Mouse (Mus musculus): ENCODE results near the gene Hacd2. TPM values are rescaled to one million over a fixed set of nuclear protein-coding genes. Genes with fewer than 3 reads are reported as not detected.

Hacd2 gene
- total and polyA plus RNA-seq, 3 experiments, result 30.1 to 135 (median 50.3) TPM

DNA sequence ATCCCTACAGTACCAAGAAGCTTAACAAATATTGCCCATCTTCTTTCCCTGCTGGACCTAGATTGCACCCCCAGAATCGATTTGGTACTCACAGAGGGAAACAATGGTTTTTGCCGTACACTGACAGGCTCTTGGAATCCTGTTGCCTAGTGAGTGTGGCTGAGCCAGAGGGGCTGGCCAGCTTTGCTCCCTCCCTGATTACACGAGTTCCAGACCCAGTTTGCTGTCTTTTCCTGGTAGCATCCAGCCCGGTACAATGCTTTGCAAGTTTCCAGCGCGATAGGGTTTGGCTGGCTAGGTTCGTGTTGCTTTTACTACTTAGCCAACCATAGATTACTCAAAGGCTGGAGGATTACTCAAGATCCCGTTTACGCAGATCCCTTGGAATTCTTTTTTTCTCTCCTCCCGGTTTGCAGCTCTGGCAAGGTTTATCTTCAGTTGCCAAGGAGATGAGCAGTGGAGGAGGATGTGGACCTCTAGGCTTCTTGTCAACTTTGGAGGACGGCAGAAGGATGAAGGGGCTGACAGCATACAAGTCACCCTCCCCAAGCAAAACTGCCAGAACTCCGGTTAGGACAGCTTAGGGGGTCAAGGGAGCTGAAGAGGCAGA lies 131.0 kb downstream of the Hacd2 start:
- DNase-seq (ENCODE audit: extremely low read depth), result no peak
- TF ChIP-seq CTCF (conservative IDR thresholded peaks at IDR 0.05 in 1 of 2, IDR thresholded peaks at IDR 0.05 in 1 of 2; ENCODE audit: low read depth in 2 of 2, low read length in 2 of 2) (no peak), ETS1 (conservative IDR thresholded peaks at IDR 0.05; ENCODE audit: low read depth, low read length) (no peak), BHLHE40 (IDR thresholded peaks at IDR 0.05; ENCODE audit: low read depth, low read length) (no peak), KAT2A (IDR thresholded peaks at IDR 0.05; ENCODE audit: insufficient replicate concordance, low read length) (no peak), POLR2AphosphoS2 (IDR thresholded peaks at IDR 0.05; ENCODE audit: low read depth, low read length) (no peak), MXI1 (IDR thresholded peaks at IDR 0.05; ENCODE audit: low read depth, low read length) (no peak), ZMIZ1 (IDR thresholded peaks at IDR 0.05; ENCODE audit: low read depth, low read length) (no peak), IRF4 (IDR thresholded peaks at IDR 0.05; ENCODE audit: low read depth, low read length) (no peak), CHD2 (IDR thresholded peaks at IDR 0.05; ENCODE audit: low read length) (no peak), JUND (conservative IDR thresholded peaks at IDR 0.05; ENCODE audit: low read depth, low read length) (no peak), JUN (IDR thresholded peaks at IDR 0.05; ENCODE audit: insufficient read depth, low read depth, low read length) (no peak), MEF2A (IDR thresholded peaks at IDR 0.05; ENCODE audit: borderline replicate concordance, low read depth, low read length) (no peak)
- Histone ChIP-seq H3K4me1 (ENCODE audit: control insufficient read depth in 1 of 2, insufficient read depth in 2 of 2) (peaks cover 0 to 4% of the 10 kb centered on the region in 2 experiments; a peak in 1 of 4 replicates), H3K27ac (ENCODE audit: insufficient read depth, low read depth) (no peak overlapping the region), H3K4me3 (replicated peaks in 1 of 3; ENCODE audit: low read depth in 2 of 3, low read length in 2 of 3, poor library complexity in 1 of 3) (no peak overlapping the region), H3K36me3 (replicated peaks in 1 of 2; ENCODE audit: control insufficient read depth in 1 of 2, insufficient read depth in 1 of 2, low read length in 1 of 2) (no peaks in the 10 kb centered on the region), H3K9ac (ENCODE audit: insufficient read depth, low read depth) (no peak overlapping the region), H3K27me3 (replicated peaks) (peaks cover 46% of the 10 kb centered on the region), H3K4me2 (ENCODE audit: insufficient read depth, low read depth, poor library complexity, severe bottlenecking) (no peak overlapping the region), H3K79me2 (replicated peaks; ENCODE audit: control insufficient read depth, extremely low read depth, insufficient read depth, poor library complexity, severe bottlenecking) (no peaks in the 10 kb centered on the region), H3K9me3 (replicated peaks; ENCODE audit: low read length) (peaks cover 30% of the 10 kb centered on the region)
- in situ Hi-C loops (cut with MboI; ENCODE audit: low pct_ligation_motif_present, low pct_unique_long_range_greater_than_20kb, low sequenced_read_pairs) (no loop called here), dilution Hi-C loops (cut with MboI; ENCODE audit: extremely low pct_ligation_motif_present, extremely low pct_unique_long_range_greater_than_20kb, low sequenced_read_pairs) (no loop called here)

DNA sequence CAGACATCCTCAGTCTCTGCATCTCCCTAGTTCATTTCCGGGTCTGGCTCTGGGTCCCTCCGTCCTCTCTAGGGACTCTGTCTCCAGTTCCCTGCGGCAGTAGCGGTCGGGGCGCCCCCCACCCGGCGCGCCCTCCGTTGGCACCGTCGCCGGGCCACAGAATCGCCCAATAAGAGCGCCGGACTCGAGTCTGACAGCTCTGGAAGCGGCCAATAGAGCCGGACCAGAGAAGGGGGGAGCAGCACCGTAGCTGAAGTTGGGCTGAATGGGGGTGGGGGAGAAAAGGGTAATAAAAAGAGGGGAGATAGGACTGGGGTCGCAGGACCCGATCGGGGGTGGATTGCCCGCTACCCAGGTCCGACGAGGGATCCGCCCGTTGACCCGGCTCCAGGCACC lies 132.0 kb downstream of the Hacd2 start:
- no peak for TF ChIP-seq KAT2A (IDR thresholded peaks at IDR 0.05; ENCODE audit: insufficient replicate concordance, low read length)
- TF ChIP-seq HCFC1 (IDR thresholded peaks at IDR 0.05; ENCODE audit: low read depth, low read length), result no peak
- no peak for TF ChIP-seq RCOR1 (conservative IDR thresholded peaks at IDR 0.05; ENCODE audit: low read depth, low read length)
- no peak for TF ChIP-seq UBTF (IDR thresholded peaks at IDR 0.05; ENCODE audit: low read depth, low read length)
- H3K79me2 ChIP-seq (replicated peaks; ENCODE audit: control insufficient read depth, extremely low read depth, insufficient read depth, poor library complexity, severe bottlenecking), result no peaks in the 10 kb centered on the region
- in situ Hi-C loops (cut with MboI; ENCODE audit: low pct_ligation_motif_present, low pct_unique_long_range_greater_than_20kb, low sequenced_read_pairs) (no loop called here), dilution Hi-C loops (cut with MboI; ENCODE audit: extremely low pct_ligation_motif_present, extremely low pct_unique_long_range_greater_than_20kb, low sequenced_read_pairs) (no loop called here)
- peaks cover 0 to 4% of the 10 kb centered on the region in 2 experiments; a peak in 1 of 4 replicates for H3K4me1 ChIP-seq (ENCODE audit: control insufficient read depth in 1 of 2, insufficient read depth in 2 of 2)
- H3K36me3 ChIP-seq (replicated peaks in 1 of 2; ENCODE audit: control insufficient read depth in 1 of 2, insufficient read depth in 1 of 2, low read length in 1 of 2), result no peaks in the 10 kb centered on the region
- H3K27me3 ChIP-seq (replicated peaks), result peaks cover 43% of the 10 kb centered on the region
- no peak for DNase-seq (ENCODE audit: extremely low read depth)
- no peak overlapping the region for H3K9ac ChIP-seq (ENCODE audit: insufficient read depth, low read depth)
- H3K27ac ChIP-seq (ENCODE audit: insufficient read depth, low read depth), result no peak overlapping the region
- no peak overlapping the region for H3K4me3 ChIP-seq (replicated peaks in 1 of 3; ENCODE audit: low read depth in 2 of 3, low read length in 2 of 3, poor library complexity in 1 of 3)
- H3K4me2 ChIP-seq (ENCODE audit: insufficient read depth, low read depth, poor library complexity, severe bottlenecking), result no peak overlapping the region
- H3K9me3 ChIP-seq (replicated peaks; ENCODE audit: low read length), result peaks cover 27% of the 10 kb centered on the region

Data from CH12.LX (cell line).